7 mouse cellular contexts compared by ENCODE assay signal in genomic region chr2:101628297-101629236, GRCm38 (mm10). TPM values are rescaled to one million over a fixed set of nuclear protein-coding genes. Genes with fewer than 3 reads are reported as not detected.
A peak's percentile ranks its signal among the peaks of the same experiment; 100 is the strongest.
DNase-seq lines count a peak whose midpoint lies in the region; ATAC-seq lines count a peak whose summit lies in the region.

No protein-coding gene starts in this region.

- peak; percentile 98 for DNase-seq in adipocyte (ENCODE audit: low spot score)
- peak; percentile 69 to 87 for DNase-seq in cerebellum, postnatal 36 days
- DNase-seq in gastrocnemius, adult 18-20 months (ENCODE audit: low spot score) = peak; percentile 93
- peak; percentile 69 to 83 for DNase-seq in left cerebral cortex, adult 18-20 months (ENCODE audit: low spot score in 2 of 2)
- DNase-seq in right cerebral cortex, adult 18-20 months = peak; percentile 94

- peak overlapping the region; percentile 76 for H3K4me3 ChIP-seq in hindbrain, embryonic 16.5 days (ENCODE audit: low read length)
- H3K4me3 ChIP-seq in macrophage (ENCODE audit: inconsistent target) = peak overlapping the region; percentile 91

- no peaks in the 10 kb centered on the region for H3K36me3 ChIP-seq in hindbrain, embryonic 16.5 days (ENCODE audit: control insufficient read depth, insufficient read depth, low read length)
- no peaks in the 10 kb centered on the region for H3K36me3 ChIP-seq in macrophage (ENCODE audit: inconsistent target)

- peak; percentile 99 for ATAC-seq in hindbrain, embryonic 16.5 days

- H3K27me3 ChIP-seq in hindbrain, embryonic 16.5 days (replicated peaks; ENCODE audit: control insufficient read depth, insufficient read depth, low read length) = no peaks in the 10 kb centered on the region

- peak overlapping the region; percentile 94 for H3K27ac ChIP-seq in hindbrain, embryonic 16.5 days (ENCODE audit: low read depth, low read length)
- peak overlapping the region; percentile 57 for H3K27ac ChIP-seq in macrophage

- no peaks in the 10 kb centered on the region for H3K79me2 ChIP-seq in macrophage (ENCODE audit: inconsistent target)

- peaks cover 5% of the 10 kb centered on the region; the same call in 1 of the 2 replicates for H3K4me1 ChIP-seq in hindbrain, embryonic 16.5 days (ENCODE audit: control insufficient read depth, insufficient read depth, low read depth, low read length)

- under 1% methylated on average over 31 of the region's 31 CpGs for WGBS in hindbrain, embryonic 16.5 days
- WGBS in macrophage (ENCODE audit: missing documents) = under 1% methylated on average over 31 of the region's 31 CpGs

- H3K9ac ChIP-seq in hindbrain, embryonic 16.5 days (ENCODE audit: low read depth, low read length) = peak overlapping the region; percentile 84

- peak overlapping the region; percentile 72 for H3K4me2 ChIP-seq in hindbrain, embryonic 16.5 days (ENCODE audit: low read length)

- H3K9me3 ChIP-seq in hindbrain, embryonic 16.5 days (ENCODE audit: control insufficient read depth, low read length) = no peaks in the 10 kb centered on the region

RNA-seq across cellular contexts. Expression of gene Rag2, which starts 4.0 kb away (rescaled TPM):
- total RNA-seq in gastrocnemius, adult 18-20 months (2021) = not detected
- not detected in 2 replicates for polyA plus RNA-seq in hindbrain, embryonic 16.5 days (2015; fragmentation: Nextera tagmentation; extraction: Ambion mirVana)
- total RNA-seq in left cerebral cortex, adult 18-20 months (2021) = not detected
- not detected for total RNA-seq in macrophage (2018; cell fraction: chromatin; rRNA removed)
- not detected for total RNA-seq in macrophage (2018; cell fraction: cytosol; rRNA removed)
- total RNA-seq in macrophage (2018; cell fraction: nucleus; rRNA removed) = not detected
- not detected in 3 replicates for polyA plus RNA-seq in macrophage (2018)

RNA-seq across cellular contexts. Expression of gene Rag1, which starts 20.7 kb away (rescaled TPM):
- not detected for total RNA-seq in gastrocnemius, adult 18-20 months (2021)
- 0.09 and 0.17 TPM in 2 replicates for polyA plus RNA-seq in hindbrain, embryonic 16.5 days (2015; fragmentation: Nextera tagmentation; extraction: Ambion mirVana)
- total RNA-seq in left cerebral cortex, adult 18-20 months (2021) = under 1 TPM; 0.07 to 0.21 TPM
- total RNA-seq in macrophage (2018; cell fraction: chromatin; rRNA removed) = not detected
- not detected for total RNA-seq in macrophage (2018; cell fraction: cytosol; rRNA removed)
- total RNA-seq in macrophage (2018; cell fraction: nucleus; rRNA removed) = under 1 TPM in 2 of 26 experiments, not detected in 24; 0.05 to 0.17 TPM
- not detected in 3 replicates for polyA plus RNA-seq in macrophage (2018)

RNA-seq across cellular contexts. Expression of gene B230118H07Rik, which starts 20.8 kb away (rescaled TPM):
- 10 to 100 TPM; 81.0 to 87.2 TPM for total RNA-seq in gastrocnemius, adult 18-20 months (2021)
- polyA plus RNA-seq in hindbrain, embryonic 16.5 days (2015; fragmentation: Nextera tagmentation; extraction: Ambion mirVana) = 50.0 and 50.5 TPM in 2 replicates
- total RNA-seq in left cerebral cortex, adult 18-20 months (2021) = 10 to 100 TPM; 29.5 to 34.2 TPM
- 10 to 100 TPM in 7 of 26 experiments, 1 to 10 TPM in 19; 1.1 to 16.5 (median 6.7) TPM for total RNA-seq in macrophage (2018; cell fraction: chromatin; rRNA removed)
- total RNA-seq in macrophage (2018; cell fraction: cytosol; rRNA removed) = 10 to 100 TPM; 12.7 to 22.0 (median 16.0) TPM
- total RNA-seq in macrophage (2018; cell fraction: nucleus; rRNA removed) = 10 to 100 TPM in 4 of 26 experiments, 1 to 10 TPM in 22; 1.6 to 14.3 (median 6.2) TPM
- polyA plus RNA-seq in macrophage (2018) = 15.3 to 35.9 TPM (median 23.0 TPM) in 3 replicates

RNA-seq across cellular contexts. Expression of gene Traf6, which starts 49.7 kb away (rescaled TPM):
- total RNA-seq in gastrocnemius, adult 18-20 months (2021) = 10 to 100 TPM; 10.2 to 11.4 TPM
- polyA plus RNA-seq in hindbrain, embryonic 16.5 days (2015; fragmentation: Nextera tagmentation; extraction: Ambion mirVana) = 4.1 and 5.8 TPM in 2 replicates
- 10 to 100 TPM; 11.6 to 12.7 TPM for total RNA-seq in left cerebral cortex, adult 18-20 months (2021)
- total RNA-seq in macrophage (2018; cell fraction: chromatin; rRNA removed) = 10 to 100 TPM; 32.9 to 98.7 (median 56.1) TPM
- 10 to 100 TPM; 15.4 to 26.6 (median 19.5) TPM for total RNA-seq in macrophage (2018; cell fraction: cytosol; rRNA removed)
- total RNA-seq in macrophage (2018; cell fraction: nucleus; rRNA removed) = 10 to 100 TPM; 30.9 to 64.7 (median 41.2) TPM
- 11.9 to 12.8 TPM (median 12.4 TPM) in 3 replicates for polyA plus RNA-seq in macrophage (2018)

Comparison
In these comparisons a context has a peak if more than half of its experiments do, and no peak if none do; other contexts are left out.
1. Peak in every context shown above with its lines: DNase-seq, ATAC-seq, H3K4me3 ChIP-seq and H3K27ac ChIP-seq.